Mouse (Mus musculus) stomach, embryonic 16.5 days (tissue): Measurements from ENCODE around the gene Csrp3. TPM values are rescaled to one million over a fixed set of nuclear protein-coding genes. Genes with fewer than 3 reads are reported as not detected.

Source experiments
- ATAC-seq: fragments of 200-750 bp; cut with Nextera tagmentation; 2 replicates; pipeline ENCODE4 v1.8.0; 2017; ENCODE audit warnings: moderate number of reproducible peaks, moderate TSS enrichment; ENCODE audit not compliant: insufficient read depth, low FRiP score
- H3K27ac ChIP-seq: fragments of 300-500 bp; sonication (generic); 2 replicates; pipeline ENCODE4 v1.5.1; 2014; ENCODE audit warnings: low read length
- H3K27me3 ChIP-seq: fragments of 300-500 bp; sonication (generic); 2 replicates; pipeline ENCODE4 v1.6.1; 2014; ENCODE audit warnings: low read length, control low read depth, mixed read lengths; ENCODE audit not compliant: control insufficient read depth, insufficient read depth
- H3K36me3 ChIP-seq: fragments of 300-500 bp; sonication (generic); 2 replicates; pipeline ENCODE4 v1.6.1; 2014; ENCODE audit warnings: low read length; ENCODE audit not compliant: control insufficient read depth, insufficient read depth
- H3K4me1 ChIP-seq: fragments of 300-500 bp; sonication (generic); 2 replicates; pipeline ENCODE4 v1.6.1; 2014; ENCODE audit warnings: low read length, control low read depth, mixed read lengths; ENCODE audit not compliant: control insufficient read depth, insufficient read depth
- H3K4me2 ChIP-seq: fragments of 300-500 bp; sonication (generic); 2 replicates; pipeline ENCODE4 v1.6.1; 2014; ENCODE audit warnings: low read depth, low read length, mixed read lengths
- H3K4me3 ChIP-seq: fragments of 300-500 bp; sonication (generic); replicated peaks from 2 replicates; pipeline ENCODE4 v1.5.1; 2014; ENCODE audit warnings: mild to moderate bottlenecking, low read length
- H3K9ac ChIP-seq: fragments of 300-500 bp; sonication (generic); 2 replicates; pipeline ENCODE4 v1.6.1; 2014; ENCODE audit warnings: low read length
- H3K9me3 ChIP-seq: fragments of 300-500 bp; sonication (generic); replicated peaks from 2 replicates; pipeline ENCODE4 v1.6.1; 2016; ENCODE audit warnings: low read length, control low read depth; ENCODE audit not compliant: control insufficient read depth
- WGBS: fragments of 180-500 bp; shearing (Covaris S2); extraction: QIAGEN DNeasy Blood & Tissue Kit; methylation state at CpG from one replicate; pipeline ENCODE4 v1.1.7; 2014; 5-methylcytosine and 5-hydroxymethylcytosine counted together
- polyA plus RNA-seq: library from polyadenylated mRNA; unstranded; fragments of >200 nt; fragmentation: Nextera tagmentation; extraction: Ambion mirVana; gene quantifications from 2 replicates; pipeline ENCODE4 v1.2.1, GENCODE M21; 2015

Csrp3 gene
- polyA plus RNA-seq, 1 experiment from 2014 or later, result 35.0 TPM

GRCm38 (mm10) chr7:48825170-48825569 is 22.7 kb downstream of the Csrp3 start:
- Histone ChIP-seq H3K4me1 (no peaks in the 10 kb centered on the region), H3K9ac (no peak overlapping the region), H3K36me3 (peaks cover 23% of the 10 kb centered on the region), H3K4me3 (no peak overlapping the region), H3K4me2 (no peak overlapping the region), H3K27me3 (no peaks in the 10 kb centered on the region), H3K9me3 (no peaks in the 10 kb centered on the region), H3K27ac (no peak overlapping the region)
- ATAC-seq, result no peak
- 81% methylated on average over 6 of the region's 6 CpGs for WGBS

GRCm38 (mm10) chr7:48824671-48825070 is 23.2 kb downstream of the Csrp3 start:
- no peak overlapping the region for H3K4me2 ChIP-seq
- ATAC-seq, result no peak
- WGBS, result 87% methylated on average over 1 of the region's 1 CpGs

GRCm38 (mm10) chr7:48823621-48824020 is 24.2 kb downstream of the Csrp3 start:
- peaks cover 23% of the 10 kb centered on the region for H3K36me3 ChIP-seq
- no peak for ATAC-seq
- WGBS, result 85% methylated on average over 3 of the region's 3 CpGs

More at GRCm38 (mm10) chr7:48824671-48825070, 23.2 kb downstream of the Csrp3 start:
- H3K36me3 ChIP-seq, result peaks cover 23% of the 10 kb centered on the region
- no peak overlapping the region for H3K4me3 ChIP-seq
- no peaks in the 10 kb centered on the region for H3K4me1 ChIP-seq
- H3K9ac ChIP-seq, result no peak overlapping the region
- no peaks in the 10 kb centered on the region for H3K9me3 ChIP-seq
- H3K27ac ChIP-seq, result no peak overlapping the region
- no peaks in the 10 kb centered on the region for H3K27me3 ChIP-seq

GRCm38 (mm10) chr7:48821654-48822053 is 26.2 kb downstream of the Csrp3 start:
- no peak overlapping the region for H3K27ac ChIP-seq
- no peaks in the 10 kb centered on the region for H3K27me3 ChIP-seq
- no peak overlapping the region for H3K4me3 ChIP-seq
- no peak overlapping the region for H3K4me2 ChIP-seq
- H3K9ac ChIP-seq, result no peak overlapping the region
- 87% methylated on average over 5 of the region's 5 CpGs for WGBS
- no peaks in the 10 kb centered on the region for H3K4me1 ChIP-seq
- H3K9me3 ChIP-seq, result no peaks in the 10 kb centered on the region
- peaks cover 23% of the 10 kb centered on the region; the same call in 1 of the 2 replicates for H3K36me3 ChIP-seq
- no peak for ATAC-seq

More at GRCm38 (mm10) chr7:48823621-48824020, 24.2 kb downstream of the Csrp3 start:
- Histone ChIP-seq H3K4me2 (no peak overlapping the region), H3K9me3 (no peaks in the 10 kb centered on the region), H3K4me1 (no peaks in the 10 kb centered on the region), H3K4me3 (no peak overlapping the region), H3K9ac (no peak overlapping the region), H3K27me3 (no peaks in the 10 kb centered on the region), H3K27ac (no peak overlapping the region)

- Histone ChIP-seq H3K36me3 (no peaks in the 10 kb centered on the region), H3K9me3 (no peaks in the 10 kb centered on the region)
- peak; percentile 74 for ATAC-seq
Observed at GRCm38 (mm10) chr7:48813594-48813993, 34.2 kb downstream of the Csrp3 start.

GRCm38 (mm10) chr7:48812358-48812757 is 35.5 kb downstream of the Csrp3 start:
- ATAC-seq, result no peak
- Histone ChIP-seq H3K27ac (no peak overlapping the region; the same call in 1 of the 2 replicates), H3K36me3 (0 out of 2 replicates have a peak, but pooled peaks cover 3% of the 10 kb centered on the region), H3K9ac (no peak overlapping the region), H3K4me3 (no peak overlapping the region), H3K4me1 (no peaks in the 10 kb centered on the region), H3K4me2 (no peak overlapping the region), H3K27me3 (no peaks in the 10 kb centered on the region), H3K9me3 (no peaks in the 10 kb centered on the region)

More at GRCm38 (mm10) chr7:48813594-48813993, 34.2 kb downstream of the Csrp3 start:
- Histone ChIP-seq H3K27me3 (no peaks in the 10 kb centered on the region), H3K4me1 (no peaks in the 10 kb centered on the region), H3K9ac (no peak overlapping the region), H3K4me3 (no peak overlapping the region), H3K4me2 (no peak overlapping the region), H3K27ac (0 out of 2 replicates have a peak overlapping the region, but pooled peaks have one; percentile 56)
- WGBS, result 56% methylated on average over 1 of the region's 1 CpGs

GRCm38 (mm10) chr7:48810652-48811051 is 37.2 kb downstream of the Csrp3 start:
- peaks cover 10% of the 10 kb centered on the region; the same call in 1 of the 2 replicates for H3K36me3 ChIP-seq
- no peak for ATAC-seq
- H3K9ac ChIP-seq, result no peak overlapping the region

GRCm38 (mm10) chr7:48806587-48806986 is 41.2 kb downstream of the Csrp3 start:
- H3K9ac ChIP-seq, result no peak overlapping the region
- no peak overlapping the region for H3K4me2 ChIP-seq
- no peak overlapping the region for H3K27ac ChIP-seq
- no peaks in the 10 kb centered on the region for H3K27me3 ChIP-seq
- no peaks in the 10 kb centered on the region for H3K4me1 ChIP-seq
- H3K9me3 ChIP-seq, result no peaks in the 10 kb centered on the region
- WGBS, result 84% methylated on average over 4 of the region's 4 CpGs
- no peak overlapping the region for H3K4me3 ChIP-seq
- ATAC-seq, result no peak
- peaks cover 19% of the 10 kb centered on the region for H3K36me3 ChIP-seq

More at GRCm38 (mm10) chr7:48810652-48811051, 37.2 kb downstream of the Csrp3 start:
- H3K4me3 ChIP-seq, result no peak overlapping the region
- WGBS, result 100% methylated on average over 1 of the region's 1 CpGs
- no peak overlapping the region for H3K27ac ChIP-seq
- no peaks in the 10 kb centered on the region for H3K4me1 ChIP-seq
- no peak overlapping the region for H3K4me2 ChIP-seq
- no peaks in the 10 kb centered on the region for H3K9me3 ChIP-seq
- H3K27me3 ChIP-seq, result no peaks in the 10 kb centered on the region

GRCm38 (mm10) chr7:48803381-48803780 is 44.5 kb downstream of the Csrp3 start:
- peaks cover 19% of the 10 kb centered on the region for H3K36me3 ChIP-seq

More at GRCm38 (mm10) chr7:48803381-48803780, 44.5 kb downstream of the Csrp3 start:
- no peak overlapping the region for H3K4me3 ChIP-seq
- H3K4me2 ChIP-seq, result no peak overlapping the region
- WGBS, result 89% methylated on average over 7 of the region's 7 CpGs
- H3K4me1 ChIP-seq, result no peaks in the 10 kb centered on the region
- ATAC-seq, result no peak
- no peaks in the 10 kb centered on the region for H3K27me3 ChIP-seq
- no peaks in the 10 kb centered on the region for H3K9me3 ChIP-seq
- no peak overlapping the region for H3K9ac ChIP-seq
- no peak overlapping the region for H3K27ac ChIP-seq
